Mouse (Mus musculus): ENCODE results near the gene Poll. TPM values are rescaled to one million over a fixed set of nuclear protein-coding genes. Genes with fewer than 3 reads are reported as not detected.

Poll gene
- polyA plus RNA-seq (2014; fragmentation: Nextera tagmentation; extraction: Ambion mirVana), result 13.5 and 14.3 TPM in 2 replicates

DNA sequence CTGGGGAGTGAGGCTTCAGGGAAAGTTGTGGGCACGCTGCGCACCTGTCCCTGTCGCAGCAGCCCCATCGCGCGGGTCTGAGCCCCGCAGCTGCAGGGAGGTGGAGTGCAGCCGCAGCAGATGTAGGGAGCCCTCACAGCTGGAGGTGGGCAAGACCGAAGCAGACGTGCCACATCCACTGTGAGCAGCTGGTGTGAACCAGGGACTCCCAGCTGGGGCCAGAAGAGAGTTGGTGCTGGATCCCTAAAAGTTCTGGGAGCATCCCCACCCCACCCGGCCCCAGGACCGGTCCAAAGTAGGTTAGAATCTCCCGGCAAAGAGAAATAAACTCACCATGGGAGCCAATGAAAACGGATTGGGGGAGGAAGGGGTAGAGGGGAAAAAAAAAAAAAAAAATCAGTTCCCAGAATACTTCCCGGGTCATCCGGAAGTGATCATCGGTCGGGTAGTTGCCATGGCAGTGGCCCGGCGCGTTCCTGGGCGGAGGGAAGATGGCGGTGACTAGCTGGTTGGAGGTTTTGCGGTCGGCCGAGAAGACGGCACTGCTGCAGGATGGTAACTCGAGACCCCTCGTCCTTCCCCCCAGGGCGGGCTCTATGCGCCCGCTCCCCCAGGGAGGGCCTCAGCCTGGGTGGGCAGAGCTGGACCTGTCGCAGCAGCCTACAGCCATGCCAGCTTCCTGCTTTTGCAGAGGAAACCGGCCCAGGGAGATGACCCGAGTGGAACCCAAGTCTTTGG, at the start of gene Poll, which contains the start of gene Gm17018:
TSS of gene Poll (minus strand) at position 379 of the 738 bp plus-strand sequence.
TSS of gene Gm17018 (plus strand) at position 463 of the 738 bp plus-strand sequence.
- H3K9me3 ChIP-seq (ENCODE audit: control insufficient read depth, low read length), result no peaks in the 10 kb centered on the region
- ATAC-seq (replicated peaks; ENCODE audit: low FRiP score, low TSS enrichment, low read depth) (peak; percentile 86), DNase-seq (ENCODE audit: low spot score) (peak; percentile 91)
- H3K4me1 ChIP-seq (replicated peaks; ENCODE audit: control insufficient read depth, insufficient read depth, low read length), result peaks cover 7% of the 10 kb centered on the region; the same call in 1 of the 2 replicates
- WGBS, result 0% methylated on average over 35 of the region's 35 CpGs
- H3K4me3 ChIP-seq (ENCODE audit: low read depth, low read length), result peak within 1 kb of the TSS; percentile 78
- peak within 1 kb of the TSS; percentile 34; the same call in 1 of the 2 replicates for H3K27ac ChIP-seq (ENCODE audit: low read depth)
- no peaks in the 10 kb centered on the region for H3K36me3 ChIP-seq (ENCODE audit: control insufficient read depth, insufficient read depth, low read length)
- H3K4me2 ChIP-seq (ENCODE audit: low read length), result peak within 1 kb of the TSS; percentile 98
- H3K9ac ChIP-seq (ENCODE audit: low read length), result peak within 1 kb of the TSS; percentile 64
- no peaks in the 10 kb centered on the region for H3K27me3 ChIP-seq (replicated peaks; ENCODE audit: control insufficient read depth, insufficient read depth, low read length)

DNA sequence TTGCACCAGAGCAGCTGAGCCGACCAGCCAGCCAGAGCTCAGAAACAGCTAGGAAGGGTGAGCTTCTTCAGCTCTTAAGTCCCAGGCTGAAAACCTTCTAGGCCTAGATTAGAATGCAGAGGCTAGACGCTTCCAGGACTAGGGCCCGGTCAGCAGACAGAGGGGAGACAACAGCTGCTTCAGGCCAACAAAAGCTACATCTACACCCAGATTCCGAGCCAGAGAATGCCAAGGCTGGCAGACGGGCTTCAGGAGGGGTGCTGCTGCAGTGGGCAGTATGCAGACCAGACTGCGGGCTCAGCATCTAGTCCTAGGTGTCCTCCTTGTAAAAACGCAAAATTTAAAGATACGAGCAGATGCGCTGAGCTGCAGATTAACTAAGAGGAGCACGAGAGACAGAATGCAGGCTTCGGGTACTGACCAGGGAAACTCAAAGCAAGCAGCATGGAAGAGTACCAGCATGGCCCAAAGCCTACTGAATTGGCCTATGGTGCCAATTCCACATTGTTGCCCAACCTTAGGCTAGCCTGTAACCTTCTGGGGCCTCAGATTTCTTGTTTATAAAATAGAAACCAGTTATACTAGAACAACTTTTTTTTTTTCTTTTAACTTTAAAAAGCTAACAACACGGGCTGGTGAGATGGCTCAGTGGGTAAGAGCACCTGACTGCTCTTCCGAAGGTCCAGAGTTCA, 48.5 kb upstream of the Poll start:
- WGBS, result 86% methylated on average over 13 of the region's 13 CpGs
- no peak for ATAC-seq (replicated peaks; ENCODE audit: low FRiP score, low TSS enrichment, low read depth)
- Histone ChIP-seq H3K4me3 (ENCODE audit: low read depth, low read length) (no peak overlapping the region), H3K9ac (ENCODE audit: low read length) (no peak overlapping the region), H3K4me1 (replicated peaks; ENCODE audit: control insufficient read depth, insufficient read depth, low read length) (no peaks in the 10 kb centered on the region), H3K36me3 (ENCODE audit: control insufficient read depth, insufficient read depth, low read length) (no peaks in the 10 kb centered on the region), H3K4me2 (ENCODE audit: low read length) (no peak overlapping the region), H3K9me3 (ENCODE audit: control insufficient read depth, low read length) (no peaks in the 10 kb centered on the region), H3K27ac (ENCODE audit: low read depth) (no peak overlapping the region), H3K27me3 (replicated peaks; ENCODE audit: control insufficient read depth, insufficient read depth, low read length) (no peaks in the 10 kb centered on the region)
- no peak for DNase-seq (ENCODE audit: low spot score)

DNA sequence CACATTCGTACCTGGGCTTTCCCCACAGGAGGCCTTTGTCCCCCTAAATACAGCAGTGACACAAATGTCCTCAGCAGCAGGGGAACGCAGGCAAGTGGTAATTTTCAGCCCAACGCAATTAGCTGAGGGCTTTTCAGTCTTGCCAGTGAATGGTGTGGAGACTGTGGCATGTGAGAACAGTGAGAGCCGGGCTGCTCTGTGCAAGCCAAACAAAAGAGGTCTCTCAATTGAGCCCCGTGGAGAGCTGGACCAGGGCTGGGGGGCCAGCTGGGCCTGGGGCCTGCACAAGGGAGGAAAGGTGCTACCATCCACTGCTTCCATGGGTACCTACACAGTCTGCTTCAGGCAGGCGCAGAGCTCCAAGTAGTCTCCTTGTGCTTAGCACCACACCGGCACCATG, 47.1 kb upstream of the Poll start:
- Histone ChIP-seq H3K9me3 (ENCODE audit: control insufficient read depth, low read length) (no peaks in the 10 kb centered on the region), H3K4me1 (replicated peaks; ENCODE audit: control insufficient read depth, insufficient read depth, low read length) (no peaks in the 10 kb centered on the region), H3K27me3 (replicated peaks; ENCODE audit: control insufficient read depth, insufficient read depth, low read length) (no peaks in the 10 kb centered on the region), H3K27ac (ENCODE audit: low read depth) (no peak overlapping the region), H3K36me3 (ENCODE audit: control insufficient read depth, insufficient read depth, low read length) (no peaks in the 10 kb centered on the region), H3K4me2 (ENCODE audit: low read length) (no peak overlapping the region), H3K4me3 (ENCODE audit: low read depth, low read length) (no peak overlapping the region), H3K9ac (ENCODE audit: low read length) (no peak overlapping the region)
- WGBS, result 55% methylated on average over 7 of the region's 7 CpGs
- DNase-seq (ENCODE audit: low spot score), result no peak
- ATAC-seq (replicated peaks; ENCODE audit: low FRiP score, low TSS enrichment, low read depth), result no peak

DNA sequence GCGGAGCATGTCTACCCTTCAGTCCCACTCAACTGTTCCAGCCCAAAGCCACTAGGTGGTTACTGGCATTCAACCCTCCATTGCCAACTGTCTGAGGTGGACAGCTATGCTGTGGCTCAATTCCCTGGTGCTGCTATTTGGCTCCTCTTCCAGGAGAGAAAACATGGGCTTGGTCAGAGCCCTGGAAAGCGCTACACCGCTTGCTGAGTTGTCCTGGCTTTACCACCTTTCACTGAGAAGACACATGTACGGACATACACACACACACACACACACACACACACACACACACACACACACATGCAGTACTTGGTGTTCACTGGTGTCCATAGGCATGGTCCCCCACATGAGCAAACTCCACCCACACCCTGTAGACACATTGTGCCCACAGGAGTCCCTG, 46.4 kb upstream of the Poll start:
- ATAC-seq (replicated peaks; ENCODE audit: low FRiP score, low TSS enrichment, low read depth) (no peak), DNase-seq (ENCODE audit: low spot score) (no peak)
- H3K27me3 ChIP-seq (replicated peaks; ENCODE audit: control insufficient read depth, insufficient read depth, low read length), result no peaks in the 10 kb centered on the region
- H3K36me3 ChIP-seq (ENCODE audit: control insufficient read depth, insufficient read depth, low read length), result no peaks in the 10 kb centered on the region
- H3K4me1 ChIP-seq (replicated peaks; ENCODE audit: control insufficient read depth, insufficient read depth, low read length), result no peaks in the 10 kb centered on the region
- no peak overlapping the region for H3K4me2 ChIP-seq (ENCODE audit: low read length)
- H3K27ac ChIP-seq (ENCODE audit: low read depth), result no peak overlapping the region
- H3K9me3 ChIP-seq (ENCODE audit: control insufficient read depth, low read length), result no peaks in the 10 kb centered on the region
- no peak overlapping the region for H3K9ac ChIP-seq (ENCODE audit: low read length)
- no peak overlapping the region for H3K4me3 ChIP-seq (ENCODE audit: low read depth, low read length)
- WGBS, result 86% methylated on average over 4 of the region's 4 CpGs

DNA sequence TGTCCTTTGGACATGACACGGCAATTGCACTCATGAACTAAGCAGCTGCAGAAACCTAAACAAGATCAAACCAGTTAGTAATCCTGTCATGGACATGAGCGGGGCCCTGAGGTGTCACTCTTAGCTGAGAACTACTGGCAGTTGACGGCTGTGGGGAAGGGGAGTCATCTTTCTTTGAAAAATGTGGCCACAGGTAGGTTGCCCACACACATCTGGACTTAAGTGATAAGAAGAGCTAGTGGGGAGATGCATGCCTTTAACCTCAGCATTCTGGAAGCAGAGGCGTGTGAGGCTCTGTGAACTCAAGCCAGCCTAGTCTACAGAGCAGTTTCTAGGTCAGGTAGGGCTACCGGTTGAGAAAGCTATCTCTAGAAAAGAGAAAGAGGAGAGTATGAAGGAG, 42.3 kb upstream of the Poll start:
- ATAC-seq (replicated peaks; ENCODE audit: low FRiP score, low TSS enrichment, low read depth) (no peak), DNase-seq (ENCODE audit: low spot score) (no peak)
- H3K27ac ChIP-seq (ENCODE audit: low read depth), result no peak overlapping the region
- H3K36me3 ChIP-seq (ENCODE audit: control insufficient read depth, insufficient read depth, low read length), result no peaks in the 10 kb centered on the region
- H3K4me3 ChIP-seq (ENCODE audit: low read depth, low read length), result no peak overlapping the region
- no peaks in the 10 kb centered on the region for H3K4me1 ChIP-seq (replicated peaks; ENCODE audit: control insufficient read depth, insufficient read depth, low read length)
- WGBS, result 77% methylated on average over 5 of the region's 5 CpGs
- H3K27me3 ChIP-seq (replicated peaks; ENCODE audit: control insufficient read depth, insufficient read depth, low read length), result no peaks in the 10 kb centered on the region
- no peak overlapping the region for H3K9ac ChIP-seq (ENCODE audit: low read length)
- no peaks in the 10 kb centered on the region for H3K9me3 ChIP-seq (ENCODE audit: control insufficient read depth, low read length)
- no peak overlapping the region for H3K4me2 ChIP-seq (ENCODE audit: low read length)

DNA sequence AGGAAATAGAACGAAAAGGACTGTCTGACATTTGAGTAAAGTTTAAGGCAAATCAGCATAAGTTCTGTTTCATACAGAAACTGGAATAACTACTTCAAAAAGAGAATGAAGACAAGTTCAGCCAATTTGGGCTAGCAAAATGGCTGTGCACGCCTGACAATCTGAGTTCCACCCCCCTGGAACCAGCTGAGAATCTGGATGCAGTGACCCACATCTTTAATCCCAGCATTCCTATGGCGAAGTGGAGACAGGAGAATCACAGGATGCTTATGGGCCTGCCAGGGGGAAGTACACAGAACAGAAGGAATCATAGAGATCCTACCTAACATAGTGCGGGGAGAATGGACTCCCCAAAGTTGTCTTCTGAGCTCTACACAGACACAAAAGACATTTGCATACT, 36.8 kb upstream of the Poll start:
- H3K27ac ChIP-seq (ENCODE audit: low read depth), result no peak overlapping the region
- no peak overlapping the region for H3K4me2 ChIP-seq (ENCODE audit: low read length)
- no peak overlapping the region for H3K9ac ChIP-seq (ENCODE audit: low read length)
- DNase-seq (ENCODE audit: low spot score) (no peak), ATAC-seq (replicated peaks; ENCODE audit: low FRiP score, low TSS enrichment, low read depth) (no peak)
- H3K4me1 ChIP-seq (replicated peaks; ENCODE audit: control insufficient read depth, insufficient read depth, low read length), result no peaks in the 10 kb centered on the region
- no peaks in the 10 kb centered on the region for H3K27me3 ChIP-seq (replicated peaks; ENCODE audit: control insufficient read depth, insufficient read depth, low read length)
- no peaks in the 10 kb centered on the region for H3K36me3 ChIP-seq (ENCODE audit: control insufficient read depth, insufficient read depth, low read length)
- 89% methylated on average over 4 of the region's 4 CpGs for WGBS
- H3K4me3 ChIP-seq (ENCODE audit: low read depth, low read length), result no peak overlapping the region
- H3K9me3 ChIP-seq (ENCODE audit: control insufficient read depth, low read length), result no peaks in the 10 kb centered on the region

DNA sequence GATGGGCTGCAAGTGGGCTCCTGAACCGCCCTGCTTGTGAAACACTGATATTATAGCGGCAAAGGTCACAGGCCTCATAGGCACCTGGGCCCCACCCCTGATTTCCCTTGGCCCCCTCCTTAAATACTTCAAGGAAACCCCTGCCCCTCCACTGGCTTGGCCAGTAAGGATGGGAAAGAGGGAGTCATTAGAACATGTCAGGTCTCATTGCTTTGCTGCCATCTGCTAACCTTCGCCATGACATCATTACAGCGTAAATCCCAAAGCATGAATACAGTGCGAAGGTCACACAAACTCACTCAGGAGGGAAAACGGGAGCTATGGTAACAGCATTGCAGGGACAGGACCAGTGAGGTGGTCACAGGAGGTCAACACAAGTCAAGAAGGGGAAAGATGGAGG, 36.1 kb upstream of the Poll start:
- no peaks in the 10 kb centered on the region for H3K27me3 ChIP-seq (replicated peaks; ENCODE audit: control insufficient read depth, insufficient read depth, low read length)
- no peaks in the 10 kb centered on the region for H3K36me3 ChIP-seq (ENCODE audit: control insufficient read depth, insufficient read depth, low read length)
- no peak overlapping the region for H3K4me3 ChIP-seq (ENCODE audit: low read depth, low read length)
- no peak overlapping the region for H3K4me2 ChIP-seq (ENCODE audit: low read length)
- DNase-seq (ENCODE audit: low spot score) (no peak), ATAC-seq (replicated peaks; ENCODE audit: low FRiP score, low TSS enrichment, low read depth) (no peak)
- no peak overlapping the region for H3K9ac ChIP-seq (ENCODE audit: low read length)
- WGBS, result 84% methylated on average over 6 of the region's 6 CpGs
- H3K27ac ChIP-seq (ENCODE audit: low read depth), result no peak overlapping the region
- H3K4me1 ChIP-seq (replicated peaks; ENCODE audit: control insufficient read depth, insufficient read depth, low read length), result no peaks in the 10 kb centered on the region
- H3K9me3 ChIP-seq (ENCODE audit: control insufficient read depth, low read length), result no peaks in the 10 kb centered on the region

DNA sequence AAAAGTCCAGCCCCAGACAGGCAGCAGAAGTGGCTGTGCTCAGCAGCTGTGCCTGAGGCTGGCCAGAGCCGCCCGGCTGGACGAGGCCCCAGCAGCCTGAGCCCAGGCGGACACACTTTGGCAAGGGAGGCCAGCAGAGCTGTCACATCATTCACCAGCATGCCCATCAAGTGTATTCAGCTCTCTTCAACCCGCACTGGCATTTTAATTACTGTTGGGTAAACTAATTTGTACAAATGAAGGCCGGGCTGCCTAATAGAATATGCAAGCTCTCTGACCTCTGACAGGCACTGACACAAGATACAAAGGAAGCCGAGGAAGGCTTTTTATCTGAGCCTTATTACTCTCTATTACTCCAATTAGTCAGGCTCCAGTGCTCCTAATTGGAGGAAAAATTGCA, 35.7 kb upstream of the Poll start:
- Histone ChIP-seq H3K9me3 (ENCODE audit: control insufficient read depth, low read length) (no peaks in the 10 kb centered on the region), H3K9ac (ENCODE audit: low read length) (no peak overlapping the region), H3K4me2 (ENCODE audit: low read length) (no peak overlapping the region), H3K27me3 (replicated peaks; ENCODE audit: control insufficient read depth, insufficient read depth, low read length) (no peaks in the 10 kb centered on the region), H3K36me3 (ENCODE audit: control insufficient read depth, insufficient read depth, low read length) (no peaks in the 10 kb centered on the region), H3K4me1 (replicated peaks; ENCODE audit: control insufficient read depth, insufficient read depth, low read length) (no peaks in the 10 kb centered on the region), H3K4me3 (ENCODE audit: low read depth, low read length) (no peak overlapping the region), H3K27ac (ENCODE audit: low read depth) (no peak overlapping the region)
- WGBS, result 58% methylated on average over 7 of the region's 7 CpGs
- DNase-seq (ENCODE audit: low spot score) (no peak), ATAC-seq (replicated peaks; ENCODE audit: low FRiP score, low TSS enrichment, low read depth) (no peak)
